Mouse (Mus musculus) thymus, adult 2 months (tissue): Measurements from ENCODE around the gene E130114P18Rik.

Experiments used
- CTCF ChIP-seq: fragments of 200-500 bp; IDR thresholded peaks from 2 replicates; pipeline ENCODE4 v1.5.1; 2012; ENCODE audit warnings: mild to moderate bottlenecking, control low read depth, low read length, moderate library complexity, borderline replicate concordance; ENCODE audit not compliant: control insufficient read depth, poor library complexity, insufficient read depth; ENCODE audit errors: extremely low read depth
- POLR2A ChIP-seq: fragments of 200-500 bp; IDR thresholded peaks from 2 replicates; pipeline ENCODE4 v1.6.1; 2012; ENCODE audit warnings: mild to moderate bottlenecking, low read length, control low read depth, moderate library complexity; ENCODE audit not compliant: control insufficient read depth, poor library complexity, insufficient read depth; ENCODE audit errors: extremely low read depth

DNA sequence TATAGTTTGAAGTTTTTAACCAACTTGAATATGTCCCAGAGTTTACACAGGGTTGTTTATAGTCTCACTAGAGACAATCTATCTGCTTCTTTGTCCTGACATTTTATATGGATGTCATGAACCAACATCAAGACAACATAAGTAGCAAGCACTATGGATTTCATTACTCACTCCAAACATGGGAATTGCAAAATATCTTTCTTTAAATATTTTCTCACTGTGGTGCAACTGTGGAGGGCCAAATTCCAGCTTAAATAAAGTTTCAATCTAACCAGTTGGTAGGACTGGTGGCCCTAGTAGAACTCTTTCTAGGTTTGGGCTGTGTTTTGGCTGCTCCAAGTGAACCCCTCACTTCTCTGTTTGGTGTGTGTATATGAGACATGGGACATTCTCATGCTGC is 38.1 kb upstream of the E130114P18Rik start:
- TF ChIP-seq CTCF (no peak), POLR2A (no peak)
